Mouse (Mus musculus): ENCODE measurements around the gene Tmem262. TPM values are rescaled to one million over a fixed set of nuclear protein-coding genes. Genes with fewer than 3 reads are reported as not detected.

Tmem262 gene
- polyA plus RNA-seq, 2 experiments from 2014 or later = not detected

DNA sequence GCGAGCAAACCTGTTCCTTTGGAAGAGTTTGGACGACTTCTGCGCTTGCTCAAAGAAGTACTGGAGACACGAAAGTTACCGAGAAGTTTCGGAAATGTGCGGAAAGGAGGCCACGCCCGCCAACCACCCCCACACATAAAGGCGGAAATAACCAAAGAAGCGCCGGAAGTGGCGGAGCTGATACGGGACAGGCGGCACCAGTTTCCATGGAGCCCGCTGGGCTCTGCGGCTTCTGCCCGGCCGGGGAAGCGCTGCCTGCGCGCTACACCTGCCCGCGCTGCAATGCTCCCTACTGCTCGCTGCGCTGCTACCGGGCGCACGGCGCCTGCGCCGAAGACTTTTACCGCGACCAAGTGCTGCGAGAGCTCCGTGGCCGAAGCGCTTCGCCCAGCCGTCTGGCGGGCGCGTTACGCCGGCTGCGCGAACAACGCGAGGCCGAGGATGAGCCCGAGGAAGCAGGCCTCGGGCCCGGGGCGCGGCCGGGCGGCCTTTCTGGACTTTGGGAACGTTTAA is 18.8 kb upstream of the Tmem262 start, which contains the start of gene Znhit2:
Gene Znhit2 (plus strand): TSS at position 172 of the 513 bp plus-strand sequence.
- ATAC-seq = peak; percentile 82

DNA sequence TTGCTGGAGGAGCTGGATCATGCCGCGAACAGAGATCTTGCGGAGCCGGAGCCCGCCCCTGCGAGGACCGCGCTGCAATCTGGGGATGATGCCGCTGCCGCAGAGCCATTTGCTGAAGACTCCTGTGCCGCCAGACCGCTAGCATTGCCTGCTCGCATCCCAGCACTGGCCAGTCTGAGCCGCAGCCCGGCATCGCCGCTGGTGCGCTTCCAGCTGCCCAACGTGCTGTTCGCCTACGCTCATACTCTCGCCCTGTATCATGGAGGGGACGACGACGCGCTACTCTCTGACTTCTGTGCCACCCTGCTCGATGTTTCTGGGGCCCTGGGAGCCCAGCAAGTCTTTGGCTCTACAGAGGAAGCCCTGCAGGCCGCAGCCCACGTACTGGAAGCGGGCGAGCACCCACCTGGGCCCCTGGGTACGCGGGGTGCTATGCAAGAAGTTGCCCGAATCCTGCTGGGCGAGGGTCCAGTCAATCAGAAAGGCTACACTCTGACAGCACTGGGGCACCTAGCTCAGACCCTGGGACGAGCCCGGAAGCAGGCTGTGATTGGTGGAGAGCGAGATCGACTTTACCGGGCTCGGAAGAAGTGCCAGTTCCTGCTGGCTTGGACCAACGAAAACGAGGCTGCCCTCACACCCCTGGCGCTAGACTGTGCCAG is 18.1 kb upstream of the Tmem262 start:
- ATAC-seq = peak; percentile 27

DNA sequence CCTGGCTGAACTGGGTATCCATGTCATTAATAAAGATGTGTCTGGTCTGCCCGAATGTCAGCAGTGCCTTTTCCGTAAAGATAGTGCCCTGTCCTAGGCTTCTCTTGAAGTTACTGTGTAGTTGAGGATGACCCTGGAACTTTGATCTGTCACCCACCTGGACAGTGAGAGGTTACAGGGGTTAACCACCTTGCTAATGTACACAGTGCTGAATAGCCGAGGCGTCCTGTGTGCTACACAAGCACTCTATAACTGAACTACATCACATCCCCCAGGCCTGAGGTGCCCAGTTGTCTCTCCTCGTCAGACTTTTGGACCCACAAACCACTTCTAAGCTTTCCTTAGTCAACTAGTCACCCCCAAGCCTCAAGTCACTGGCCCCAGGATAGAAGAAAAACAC is 17.4 kb upstream of the Tmem262 start:
- no peak for ATAC-seq

DNA sequence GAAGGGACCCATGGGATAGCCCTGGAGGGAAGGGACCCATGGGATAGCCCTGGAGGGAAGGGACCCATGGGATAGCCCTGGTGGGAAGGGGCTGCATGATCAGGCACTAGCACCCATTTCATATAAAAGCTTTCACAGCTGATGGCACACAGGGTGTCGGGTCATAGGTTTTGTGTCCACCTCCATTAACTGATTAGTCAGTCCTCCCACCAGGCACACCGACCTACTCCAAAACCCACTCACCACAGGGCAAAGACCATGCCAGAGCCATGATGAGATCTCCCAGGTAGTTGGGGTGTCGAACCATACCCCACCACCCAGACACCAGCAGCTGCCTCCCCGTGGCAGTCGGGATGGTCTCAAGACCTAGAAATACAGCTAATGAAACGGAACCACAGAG is 16.8 kb upstream of the Tmem262 start:
- no peak for ATAC-seq

DNA sequence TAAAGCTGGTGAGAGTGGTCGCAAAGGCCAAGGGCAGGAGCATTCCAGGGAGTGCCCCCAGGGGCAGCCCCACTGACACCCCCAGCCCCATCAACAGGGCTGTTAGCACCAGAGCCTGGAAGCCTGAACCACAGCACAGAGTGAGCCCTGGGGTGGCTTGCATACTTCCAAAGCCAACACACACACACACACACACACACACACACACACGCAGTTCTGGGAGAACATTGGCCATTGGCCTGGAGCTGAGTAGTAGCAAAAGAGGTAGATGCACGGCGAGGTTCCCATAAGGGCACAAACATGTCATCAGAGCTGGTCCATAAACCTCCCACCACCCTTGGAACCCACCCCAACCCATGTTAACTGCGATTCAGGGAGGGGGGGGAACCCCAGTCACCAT is 13.3 kb upstream of the Tmem262 start:
- no peak for ATAC-seq

DNA sequence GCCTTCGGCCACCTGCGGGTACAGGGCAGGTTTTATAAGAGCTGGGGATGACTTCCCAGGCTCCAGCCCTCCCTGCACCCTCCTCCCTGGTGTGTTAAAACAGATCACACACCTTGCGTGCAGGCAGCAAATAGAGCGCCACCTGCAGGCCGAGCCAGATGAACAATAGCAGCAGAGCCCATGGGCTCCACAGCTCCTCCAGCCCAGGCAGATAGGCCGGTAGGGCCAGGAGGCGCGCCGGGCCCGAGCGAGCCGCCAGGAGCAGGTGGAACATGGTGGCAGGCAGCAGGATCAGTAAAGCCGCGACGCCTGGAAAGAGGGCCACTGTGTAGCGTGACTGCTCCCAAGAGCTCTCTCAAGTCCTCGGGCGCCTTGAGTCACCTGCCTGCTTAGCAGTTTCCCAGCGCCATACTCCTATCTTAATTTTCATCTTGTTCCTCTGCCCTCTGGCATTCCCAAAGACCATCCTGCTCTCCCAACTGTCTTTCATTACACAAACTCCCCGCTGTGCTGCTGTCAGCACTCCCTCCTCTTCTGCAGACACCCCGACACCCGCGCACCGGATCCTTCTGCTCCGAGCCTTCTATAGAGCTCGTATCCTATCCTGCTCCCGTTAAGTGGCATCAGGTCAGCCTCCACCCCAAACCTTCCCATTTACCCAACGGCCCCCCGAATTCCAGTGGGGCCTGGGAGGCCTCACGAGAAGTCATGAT is 12.7 kb upstream of the Tmem262 start:
- ATAC-seq = peak; percentile 57

DNA sequence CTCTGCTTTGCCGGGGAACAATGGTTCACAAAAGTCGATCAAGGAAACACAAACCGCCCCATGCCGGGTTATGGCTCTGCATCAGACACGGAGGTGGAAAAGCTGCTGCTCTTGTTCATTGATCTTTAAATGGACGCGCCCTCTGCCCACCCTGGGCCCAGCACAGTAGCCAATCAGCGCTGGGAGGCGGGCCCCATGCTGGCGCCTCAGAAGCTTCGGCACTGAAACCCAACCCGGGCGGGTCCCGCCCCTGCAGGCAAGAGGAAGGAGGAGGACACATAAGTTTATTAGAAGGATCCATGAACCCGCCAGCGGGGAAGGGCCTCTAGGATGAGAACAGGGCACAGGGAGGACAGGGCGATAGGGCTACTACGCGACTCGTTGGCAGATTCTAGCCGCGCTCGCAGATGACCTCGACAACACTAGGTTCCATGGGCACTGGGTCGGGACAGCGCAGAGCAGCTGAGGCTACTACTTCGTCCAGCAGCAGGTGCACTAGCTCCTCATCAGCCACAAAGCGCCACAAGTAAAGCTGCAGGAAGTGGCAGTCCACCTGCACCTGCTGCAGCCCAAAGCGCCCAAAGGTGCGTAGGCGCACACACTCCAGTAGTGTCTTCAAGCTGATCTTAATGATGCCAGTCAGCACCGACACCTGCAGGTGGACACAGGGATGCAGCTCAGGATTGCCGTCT is 12.0 kb upstream of the Tmem262 start, which contains the start of gene Tm7sf2:
Gene Tm7sf2 (minus strand): TSS at position 650 of the 692 bp plus-strand sequence.
- ATAC-seq = peak; percentile 91

DNA sequence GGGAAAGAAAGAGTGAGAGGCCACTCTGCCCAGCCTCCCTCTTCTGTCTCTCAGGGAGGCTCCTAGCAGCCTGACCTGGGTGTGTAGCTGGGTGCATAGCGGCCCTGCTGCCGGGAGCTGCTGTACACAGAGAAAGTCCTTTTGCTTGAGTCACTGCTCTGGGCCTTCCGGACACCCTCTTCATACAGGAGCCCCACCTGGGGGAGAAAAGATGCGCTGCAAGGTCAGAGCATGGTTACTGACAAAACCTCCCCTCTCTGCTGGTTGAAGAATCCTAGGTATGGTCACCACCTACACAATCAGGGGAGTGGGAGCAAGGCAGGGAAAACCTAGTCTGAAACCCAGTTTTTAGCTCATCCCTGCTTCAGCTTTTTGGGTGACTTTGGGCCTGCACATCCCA is 10.9 kb upstream of the Tmem262 start:
- ATAC-seq = no peak

DNA sequence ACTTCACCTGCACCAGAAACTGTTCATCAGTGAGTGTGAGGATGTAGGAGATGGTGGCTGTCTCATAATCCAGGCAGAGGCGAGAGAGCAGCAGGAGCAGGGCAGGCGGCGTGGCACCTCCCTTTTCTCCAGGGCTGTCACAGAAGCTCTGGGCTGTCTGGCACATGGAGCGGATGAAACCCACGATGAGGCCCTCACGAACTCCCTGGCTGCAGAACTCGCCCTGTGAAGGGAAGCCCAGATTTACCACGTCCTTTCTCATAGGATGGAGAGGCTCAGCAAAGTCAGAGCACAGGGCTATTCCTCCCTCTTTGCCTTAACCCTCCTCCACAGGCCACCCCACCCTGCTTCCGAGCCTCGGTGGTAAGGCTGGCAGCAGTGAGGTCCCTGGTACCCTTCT is 10.0 kb upstream of the Tmem262 start:
- ATAC-seq = no peak

DNA sequence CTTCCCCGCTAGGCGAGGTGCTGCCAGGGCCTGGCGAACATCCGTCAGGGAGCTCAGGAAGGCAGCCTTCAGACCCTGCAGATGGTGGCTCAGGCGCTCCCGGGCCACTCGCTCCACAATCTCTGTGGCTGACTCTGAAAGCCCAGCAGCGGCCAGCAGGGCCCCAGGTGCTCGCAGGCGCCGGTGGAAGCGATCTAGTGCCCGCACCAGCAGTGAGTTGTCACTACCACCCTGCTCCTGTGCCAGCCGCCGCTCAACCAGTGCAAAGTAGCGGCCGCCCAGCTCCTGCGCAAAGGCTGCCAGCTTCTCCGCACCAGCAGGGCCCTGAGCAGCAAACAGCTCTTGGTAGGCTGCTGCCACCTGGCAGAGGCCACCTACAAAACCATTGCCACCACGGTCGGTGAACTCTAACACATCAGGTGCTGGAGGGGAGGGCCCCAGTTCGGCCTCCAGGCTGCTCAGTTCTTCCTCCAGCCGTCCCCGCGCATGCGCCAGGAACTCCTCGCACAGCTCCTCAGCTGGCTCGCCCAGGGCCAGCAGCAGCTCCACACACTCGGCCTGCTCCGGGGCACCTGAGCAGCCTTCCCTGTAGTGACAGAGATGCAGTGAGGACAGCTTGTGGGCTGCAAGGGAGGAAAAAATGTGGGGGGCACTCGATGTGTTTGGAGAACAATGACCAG is 9.1 kb upstream of the Tmem262 start:
- no peak for ATAC-seq

DNA sequence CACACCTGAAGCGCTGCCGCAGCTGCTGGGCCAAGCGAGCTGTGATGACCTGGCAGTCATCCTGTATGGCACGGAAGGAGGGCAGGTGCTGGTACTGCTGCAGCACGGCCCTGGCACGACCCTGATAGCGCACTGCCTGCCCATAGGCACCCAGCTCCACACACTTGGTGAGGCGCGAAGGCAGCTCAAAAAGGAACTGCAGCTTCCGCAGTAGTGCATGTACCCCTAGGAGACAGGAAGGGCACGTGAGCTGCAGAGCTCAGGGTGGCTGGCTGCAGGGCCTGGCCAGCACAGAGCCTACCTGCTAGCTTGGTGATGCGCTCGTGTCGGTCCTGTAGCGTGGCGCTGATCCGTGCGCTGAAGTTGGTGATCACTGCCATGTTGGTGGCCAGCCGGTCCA is 8.6 kb upstream of the Tmem262 start:
- no peak for ATAC-seq

DNA sequence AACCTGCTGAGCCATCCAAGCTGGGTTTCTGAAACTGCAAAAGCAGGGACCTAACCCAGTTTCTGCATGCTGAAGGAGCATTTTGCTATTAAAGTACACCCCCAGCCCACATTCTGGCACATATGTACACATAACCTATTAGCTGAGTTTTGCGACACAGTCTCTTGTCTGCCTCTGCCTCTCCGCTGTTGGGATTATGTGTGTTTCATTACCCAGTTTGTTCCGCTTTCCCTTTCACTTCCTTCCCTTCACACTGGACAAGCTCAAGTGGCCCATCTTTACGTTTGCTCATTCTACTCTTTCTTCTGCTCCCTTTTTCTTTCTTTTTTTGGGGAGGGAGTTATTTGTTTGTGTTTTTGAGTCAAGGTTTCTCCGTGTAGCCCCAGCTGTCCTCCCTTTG is 5.9 kb upstream of the Tmem262 start:
- no peak for ATAC-seq

DNA sequence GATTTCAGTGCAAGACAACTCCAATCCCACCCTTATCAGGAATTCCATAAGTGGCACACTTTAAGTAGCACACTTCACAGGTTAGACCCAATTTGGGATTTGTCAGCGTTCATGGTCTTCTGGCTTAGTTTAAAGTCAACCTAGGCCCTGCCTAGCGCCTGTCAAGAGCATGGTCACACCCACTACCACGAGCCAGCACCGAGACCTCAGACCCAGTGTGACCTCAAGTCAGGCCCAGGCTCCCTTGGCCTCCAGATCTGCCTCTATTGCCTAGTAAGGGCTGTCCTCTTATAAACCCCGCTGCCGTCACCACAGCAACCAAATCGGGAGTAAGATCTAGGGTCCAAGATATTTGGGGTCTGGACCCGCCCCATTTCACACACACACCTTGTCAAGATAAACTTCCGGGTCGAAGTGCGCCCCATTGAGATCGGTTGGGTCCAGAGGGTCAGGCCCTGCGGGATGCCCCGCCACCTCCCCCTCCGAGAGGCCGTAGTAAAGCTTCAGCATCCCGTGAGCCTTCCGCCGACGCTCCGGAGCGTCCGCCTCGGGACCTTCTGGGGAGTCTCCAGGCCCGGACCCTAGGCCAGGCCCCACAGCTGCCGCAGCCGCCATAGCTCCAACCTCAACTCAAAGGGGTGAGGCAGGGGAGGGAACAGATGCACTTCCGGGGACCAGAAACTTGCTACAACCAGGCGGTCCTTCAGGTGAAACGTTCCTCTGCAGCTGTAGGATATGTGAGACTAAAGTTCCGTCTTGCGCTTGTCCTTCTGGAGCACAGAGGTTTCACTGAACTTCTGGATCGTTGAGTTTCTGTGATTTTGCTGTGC is 3.1 kb upstream of the Tmem262 start, which contains the start of gene Vps51:
Gene Vps51 (minus strand): TSS at position 668 of the 830 bp plus-strand sequence.
- peak; percentile 99 for ATAC-seq

DNA sequence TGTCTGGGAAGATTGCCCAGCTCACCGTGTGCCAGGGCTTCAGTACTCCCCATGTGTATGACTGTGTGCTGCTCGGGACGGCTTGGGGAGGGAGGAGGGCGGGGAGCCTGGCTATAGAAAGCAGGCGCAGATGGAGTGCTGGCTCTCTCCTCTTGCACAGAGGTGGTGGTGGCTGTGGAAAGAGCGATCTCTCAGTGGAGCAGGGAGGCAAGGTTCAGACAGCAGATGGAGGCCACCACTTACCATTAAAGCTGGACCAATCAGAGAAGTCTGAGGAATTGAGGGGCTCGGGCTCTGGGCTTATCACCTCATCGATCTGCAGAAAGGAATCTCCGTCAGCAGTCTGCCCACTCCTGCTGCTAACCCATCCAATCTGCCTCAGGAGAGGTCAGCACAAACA is 2.3 kb downstream of the Tmem262 start, which contains the start of gene Gm28374:
Gene Gm28374 (minus strand): TSS at position 101 of the 400 bp plus-strand sequence.
- no peak for ATAC-seq

DNA sequence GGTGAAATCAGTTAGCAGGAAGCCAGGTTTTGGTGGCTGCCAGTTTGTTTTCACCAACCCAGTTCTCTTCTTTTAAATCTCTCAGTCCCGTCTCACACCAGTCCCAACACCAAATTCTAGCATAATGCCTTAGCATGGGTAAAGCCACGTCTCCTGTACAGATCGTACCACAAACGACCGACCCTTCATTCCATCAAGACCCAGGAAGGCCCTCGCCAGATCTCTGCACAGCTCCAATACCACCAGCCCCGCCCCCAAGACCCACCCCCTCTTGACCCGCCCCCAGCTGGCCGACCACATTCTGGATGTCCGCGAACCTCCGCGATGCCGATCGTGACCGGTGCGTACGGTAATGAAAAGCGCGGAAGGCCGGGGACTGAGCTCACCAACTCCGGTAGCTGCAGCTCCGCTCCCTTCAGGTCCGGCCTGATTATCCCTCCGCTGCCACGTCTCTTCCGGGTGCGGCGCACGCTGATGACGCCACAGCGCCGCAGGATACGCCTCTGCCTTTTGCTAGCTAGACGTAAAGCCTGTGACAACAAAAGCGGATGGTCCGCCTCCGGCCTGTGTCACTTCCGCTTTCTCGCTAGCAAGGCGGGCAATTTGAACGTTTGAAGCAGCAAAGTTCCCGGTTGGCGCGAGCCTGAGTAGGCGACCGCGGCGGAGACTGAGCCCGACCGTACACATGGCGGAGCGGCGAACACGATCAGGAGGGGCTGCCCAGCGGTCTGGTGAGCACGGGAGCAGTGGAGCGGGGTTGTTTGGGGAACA is 4.8 kb downstream of the Tmem262 start, which contains the start of the genes Zfpl1 and Cdca5:
Gene Zfpl1 (minus strand): TSS at position 479 of the 771 bp plus-strand sequence.
Gene Cdca5 (plus strand): TSS at position 506 of the 771 bp plus-strand sequence.
- peak; percentile 94 for ATAC-seq

DNA sequence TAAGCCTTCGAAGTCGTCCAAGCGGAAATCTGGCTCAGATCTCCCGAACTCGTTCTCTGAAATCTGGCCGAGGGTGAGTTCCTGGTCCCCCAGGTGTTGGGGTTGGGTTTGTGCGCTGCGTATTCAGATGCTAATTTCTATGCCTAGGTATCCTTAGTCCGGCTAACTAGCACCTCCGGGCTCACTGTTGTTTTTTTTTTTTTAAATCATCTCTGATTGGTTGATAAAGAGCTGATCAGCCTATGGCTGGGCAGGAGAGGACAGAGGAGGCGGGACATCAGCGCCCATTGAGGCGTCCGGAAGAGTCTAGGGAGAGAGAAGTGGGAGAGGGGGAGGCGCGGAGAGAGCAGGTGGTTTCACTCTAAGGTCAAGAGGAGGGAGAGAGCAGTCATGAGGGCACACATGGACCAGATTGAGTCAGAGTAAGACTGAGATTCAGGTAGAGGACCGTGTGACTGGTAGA is 5.6 kb downstream of the Tmem262 start:
- peak; percentile 78 for ATAC-seq

DNA sequence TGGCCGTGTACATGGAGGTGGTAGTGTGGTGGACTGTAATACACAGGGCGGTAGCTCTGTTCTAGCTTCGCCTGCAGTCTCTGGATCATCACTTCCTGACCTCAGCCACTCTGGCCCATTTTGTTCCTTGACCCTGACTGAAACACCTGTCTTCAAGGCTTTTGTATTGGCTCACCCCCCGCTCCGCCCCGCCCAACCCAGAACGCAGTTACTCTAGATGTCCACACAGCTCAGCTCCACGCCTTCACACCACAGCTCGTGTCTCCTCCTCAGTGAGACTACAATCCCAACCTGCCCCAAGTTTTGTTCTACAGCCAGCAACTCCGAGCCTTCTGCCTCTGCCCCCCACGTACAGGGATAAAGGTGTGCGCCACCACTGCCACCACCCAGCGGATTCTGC is 9.0 kb downstream of the Tmem262 start:
- ATAC-seq = no peak

DNA sequence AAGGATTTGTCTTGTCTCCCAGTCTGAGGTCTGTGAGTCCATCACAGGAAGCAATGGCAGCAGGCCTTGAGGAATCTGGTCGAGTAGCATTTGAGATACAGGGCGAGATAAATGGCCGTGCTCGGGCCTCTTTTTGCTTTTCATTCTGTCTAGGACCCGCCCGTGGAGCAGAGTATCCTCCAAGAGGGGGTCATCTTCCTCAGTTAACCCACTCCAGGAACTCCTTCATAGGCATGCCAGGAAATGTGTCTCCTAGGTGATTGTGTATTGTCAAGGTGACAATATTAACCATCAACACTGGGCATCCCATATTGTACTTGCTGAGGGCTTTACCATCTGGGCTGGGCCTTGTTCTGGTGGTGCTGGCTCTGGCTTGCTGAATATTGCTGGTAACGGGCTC is 14.3 kb downstream of the Tmem262 start, which contains the start of gene AC131692.1:
Gene AC131692.1 (plus strand): TSS at position 301 of the 400 bp plus-strand sequence.
- ATAC-seq = no peak

DNA sequence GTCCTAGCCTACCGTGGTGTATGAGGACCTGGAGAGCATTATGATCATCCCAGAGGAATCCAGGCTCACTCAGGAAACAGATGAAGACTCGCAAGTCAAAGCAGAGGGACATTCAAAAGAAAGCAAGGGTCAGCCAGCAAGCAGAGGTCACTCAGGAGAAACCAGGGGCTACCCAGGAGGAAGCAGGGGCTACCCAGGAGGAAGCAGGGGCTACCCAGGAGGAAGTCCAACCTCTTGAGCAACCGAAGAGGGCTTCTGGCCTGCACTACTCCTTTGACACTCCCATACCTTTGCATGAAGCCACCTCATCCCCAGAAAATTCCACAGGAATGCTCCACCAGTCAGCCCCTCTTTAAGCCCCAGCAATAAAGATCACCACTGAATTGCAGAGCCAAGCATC is 18.0 kb downstream of the Tmem262 start:
- ATAC-seq = no peak

DNA sequence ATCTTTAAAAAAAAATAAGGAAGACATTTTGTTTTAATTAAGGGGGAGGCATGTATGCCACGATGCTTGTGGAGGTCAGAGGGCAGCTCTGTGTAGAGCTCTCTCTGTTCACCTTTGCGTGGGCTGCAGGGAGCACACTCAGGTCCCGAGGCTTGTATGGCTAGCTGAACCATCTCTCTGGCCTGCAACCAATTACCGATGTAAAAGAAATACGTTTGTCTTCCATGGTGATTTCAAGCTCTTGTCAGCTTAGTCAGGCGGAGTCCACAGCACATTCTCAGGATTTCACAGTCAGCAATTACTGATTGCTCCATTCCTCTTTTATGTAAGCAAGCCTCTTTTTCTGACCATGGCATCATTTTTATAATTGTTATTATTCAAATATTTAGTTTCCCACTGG is 21.4 kb downstream of the Tmem262 start:
- ATAC-seq = no peak
